Mouse (Mus musculus) liver, embryonic 14.5 days (tissue): ENCODE measurements around the gene Zbtb4.

ENCODE experiments used
- CTCF ChIP-seq: IDR thresholded peaks from 2 replicates; pipeline ENCODE4 v1.5.1; 2016; ENCODE audit warnings: antibody characterized with exemption, low read depth, control low read depth
- EP300 ChIP-seq: IDR thresholded peaks from 2 replicates; pipeline ENCODE4 v1.6.1; 2016; ENCODE audit warnings: antibody characterized with exemption, low read depth

DNA sequence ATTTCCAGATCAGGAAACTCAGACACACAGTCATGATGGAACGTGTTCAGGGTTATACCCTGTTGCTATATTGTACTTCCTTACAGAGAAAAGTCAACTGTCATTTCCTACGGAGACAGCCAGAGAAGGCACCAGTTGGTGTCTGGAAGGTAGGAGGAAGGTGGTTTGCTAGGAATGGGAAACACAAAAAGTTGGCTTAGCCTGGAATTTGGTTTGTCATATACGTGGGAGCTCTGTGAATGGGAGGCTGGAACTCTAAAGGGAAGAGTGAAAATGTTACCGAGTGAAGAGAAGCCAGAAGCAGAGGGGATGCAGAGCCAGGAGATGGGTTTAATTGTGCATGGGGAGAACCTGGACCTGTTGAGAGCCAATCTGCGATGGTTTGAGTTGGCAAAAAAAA is 25.7 kb downstream of the Zbtb4 start:
- no peak for TF ChIP-seq CTCF
- no peak for TF ChIP-seq EP300
